Mouse (Mus musculus): Measurements from ENCODE around the gene Olfr67.
"Not testable (repeated sequence)": the region's sequence is repeated elsewhere in the genome, so short reads cannot be mapped to it uniquely, and the experiment has no call there.

- not testable (repeated sequence) for TF ChIP-seq CTCF (IDR thresholded peaks at IDR 0.05; ENCODE audit: low read depth, low read length); POLR2A (IDR thresholded peaks at IDR 0.05; ENCODE audit: insufficient read depth, low read length)
Observed at GRCm38 (mm10) chr7:103827139-103827538, 35.5 kb upstream of the Olfr67 start.
